In the genomic region with DNA sequence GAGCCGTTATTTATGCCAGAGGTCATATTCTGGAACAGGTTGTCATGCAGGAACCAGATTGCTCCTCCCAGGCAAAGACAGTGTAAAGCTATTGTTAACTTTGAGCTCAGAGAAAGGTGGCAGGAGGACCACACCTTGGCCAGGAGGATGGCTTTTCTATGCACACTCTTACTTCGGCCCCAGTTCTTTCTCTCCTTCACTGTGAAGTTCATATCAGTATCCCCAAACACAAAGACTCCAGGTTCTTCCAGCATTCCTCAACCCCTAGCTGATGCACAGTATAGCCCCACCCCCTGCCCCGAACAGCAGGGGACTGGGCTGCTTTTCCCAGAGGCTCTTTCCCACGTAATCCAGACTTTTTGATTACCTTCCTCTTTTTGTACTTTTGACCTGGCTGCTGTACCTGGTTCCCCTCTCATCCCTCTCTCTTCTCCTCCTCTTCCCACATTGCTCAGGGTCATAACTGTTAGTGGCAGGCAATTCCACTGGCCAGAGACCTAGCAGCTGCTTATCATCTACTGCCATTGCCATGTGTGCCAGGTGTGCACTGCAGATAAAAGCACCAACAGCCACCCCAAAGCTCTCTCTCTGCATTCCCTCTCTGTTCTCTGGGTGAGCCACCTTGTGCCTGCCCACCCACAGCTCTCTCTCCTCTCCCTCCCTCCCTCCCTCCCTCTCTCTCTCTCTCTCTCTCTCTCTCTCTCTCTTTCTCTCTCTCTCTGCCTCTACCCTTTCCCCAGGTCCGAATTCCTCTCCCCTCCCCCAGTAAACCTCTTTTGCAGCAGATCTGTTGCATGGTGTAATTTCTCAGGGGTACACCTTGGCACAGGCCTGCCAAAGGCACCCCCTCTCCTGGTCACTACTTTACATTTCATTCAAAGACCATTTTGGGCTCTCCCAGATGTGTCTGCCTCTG, we compare ENCODE assay signal across 14 mouse cellular contexts. TPM values are rescaled to one million over a fixed set of nuclear protein-coding genes. Genes with fewer than 3 reads are reported as not detected.
DNase-seq lines count a peak whose midpoint lies in the region; ATAC-seq and TF ChIP-seq lines count a peak whose summit lies in the region.
"Had no signal": no experiment of that assay in that cellular context is flagged by ENCODE, and none has a peak within 500 bp of the region (broad histone marks: within the 10 kb centered on the region; RNA-seq: fewer than 3 reads in every experiment).

No protein-coding gene starts in this region.

- no peaks in the 10 kb centered on the region for H3K36me3 ChIP-seq in midbrain, embryonic 10.5 days
- no peaks in the 10 kb centered on the region for H3K36me3 ChIP-seq in midbrain, embryonic 13.5 days
- H3K36me3 ChIP-seq in limb, embryonic 10.5 days = no peaks in the 10 kb centered on the region
- H3K36me3 ChIP-seq in hindbrain, postnatal 0 days (ENCODE audit: insufficient read depth, low read length) = no peaks in the 10 kb centered on the region

- no peak overlapping the region for H3K4me3 ChIP-seq in midbrain, embryonic 10.5 days
- no peak overlapping the region for H3K4me3 ChIP-seq in midbrain, embryonic 13.5 days (replicated peaks)
- H3K4me3 ChIP-seq in limb, embryonic 10.5 days = no peak overlapping the region
- no peak overlapping the region for H3K4me3 ChIP-seq in hindbrain, postnatal 0 days (ENCODE audit: low read length)
- H3K4me3 ChIP-seq: forebrain, embryonic 13.5 days had no signal

- peaks cover 13% of the 10 kb centered on the region for H3K4me1 ChIP-seq in midbrain, embryonic 10.5 days
- peaks cover 8% of the 10 kb centered on the region for H3K4me1 ChIP-seq in midbrain, embryonic 13.5 days (replicated peaks)
- H3K4me1 ChIP-seq in limb, embryonic 10.5 days = peaks cover 9% of the 10 kb centered on the region; the same call in 1 of the 2 replicates
- no peaks in the 10 kb centered on the region for H3K4me1 ChIP-seq in hindbrain, postnatal 0 days (ENCODE audit: insufficient read depth, low read length)

- no peak for DNase-seq in midbrain, embryonic 10.5 days (ENCODE audit: low spot score)
- DNase-seq in R1 (ENCODE audit: low read depth, low spot score) = peak; percentile 57
- DNase-seq in limb, embryonic 10.5 days (ENCODE audit: low spot score) = no peak
- DNase-seq in spleen, postnatal 36 days (ENCODE audit: low spot score in 2 of 2) = peak; percentile 53 to 65
- DNase-seq in cerebellum, adult 11 months = no peak
- DNase-seq in hindbrain, postnatal 0 days (ENCODE audit: low spot score) = no peak
- DNase-seq: cerebellum, adult 11-12 months; heart, adult 11 months; lung, postnatal 10 days; right cerebral cortex, postnatal 25 days; thymus, postnatal 25 days had no signal

- H3K9ac ChIP-seq in midbrain, embryonic 13.5 days (replicated peaks) = no peak overlapping the region
- H3K9ac ChIP-seq in hindbrain, postnatal 0 days (replicated peaks; ENCODE audit: low read length) = no peak overlapping the region
- H3K9ac ChIP-seq: forebrain, embryonic 13.5 days had no signal

- H3K27ac ChIP-seq in midbrain, embryonic 10.5 days (replicated peaks) = 0 out of 2 replicates have a peak overlapping the region, but pooled peaks have one; percentile 23
- H3K27ac ChIP-seq in midbrain, embryonic 13.5 days = no peak overlapping the region
- H3K27ac ChIP-seq in limb, embryonic 10.5 days = peak overlapping the region; percentile 36; the same call in 1 of the 2 replicates
- H3K27ac ChIP-seq in hindbrain, postnatal 0 days = no peak overlapping the region
- H3K27ac ChIP-seq: forebrain, embryonic 13.5 days had no signal

- H3K27me3 ChIP-seq in midbrain, embryonic 10.5 days (ENCODE audit: low read depth, poor library complexity, severe bottlenecking) = no peaks in the 10 kb centered on the region
- no peaks in the 10 kb centered on the region; the same call in 1 of the 2 replicates for H3K27me3 ChIP-seq in midbrain, embryonic 13.5 days
- no peaks in the 10 kb centered on the region for H3K27me3 ChIP-seq in limb, embryonic 10.5 days (ENCODE audit: low read depth, poor library complexity, severe bottlenecking)
- no peaks in the 10 kb centered on the region for H3K27me3 ChIP-seq in hindbrain, postnatal 0 days (ENCODE audit: insufficient read depth, low read length)
- H3K27me3 ChIP-seq: forebrain, embryonic 13.5 days had no signal

- H3K4me2 ChIP-seq in midbrain, embryonic 13.5 days (replicated peaks) = no peak overlapping the region
- no peak overlapping the region for H3K4me2 ChIP-seq in hindbrain, postnatal 0 days (ENCODE audit: low read depth, low read length)
- H3K4me2 ChIP-seq: forebrain, embryonic 13.5 days had no signal

- H3K9me3 ChIP-seq in midbrain, embryonic 10.5 days (replicated peaks) = no peaks in the 10 kb centered on the region
- no peaks in the 10 kb centered on the region for H3K9me3 ChIP-seq in midbrain, embryonic 13.5 days
- H3K9me3 ChIP-seq in limb, embryonic 10.5 days (replicated peaks) = no peaks in the 10 kb centered on the region
- H3K9me3 ChIP-seq in hindbrain, postnatal 0 days (ENCODE audit: low read length) = no peaks in the 10 kb centered on the region
- H3K9me3 ChIP-seq: forebrain, embryonic 13.5 days had no signal

- ATAC-seq in midbrain, embryonic 13.5 days = no peak
- no peak for ATAC-seq in frontal cortex, adult (ENCODE audit: low TSS enrichment)
- ATAC-seq in hindbrain, postnatal 0 days = no peak
- ATAC-seq: forebrain, embryonic 13.5 days had no signal

- no peak for TF ChIP-seq CTCF in hindbrain, postnatal 0 days (IDR thresholded peaks at IDR 0.05; ENCODE audit: low read depth)

- 43% methylated on average over 5 of the region's 5 CpGs for WGBS in midbrain, embryonic 10.5 days
- 39% methylated on average over 5 of the region's 5 CpGs for WGBS in midbrain, embryonic 13.5 days
- WGBS in limb, embryonic 10.5 days = 47% methylated on average over 5 of the region's 5 CpGs
- WGBS in hindbrain, postnatal 0 days = 49% methylated on average over 5 of the region's 5 CpGs

RNA-seq across cellular contexts. Expression of a gene that starts 23.4 kb away (rescaled TPM):
- 32.4 and 39.6 TPM in 2 replicates for polyA plus RNA-seq in midbrain, embryonic 10.5 days (2016; fragmentation: Nextera tagmentation; extraction: Ambion mirVana)
- polyA plus RNA-seq in midbrain, embryonic 13.5 days (2015; fragmentation: Nextera tagmentation; extraction: Ambion mirVana) = 65.1 and 73.7 TPM in 2 replicates
- 22.8 and 31.6 TPM in 2 replicates for polyA plus RNA-seq in limb, embryonic 10.5 days (2016; fragmentation: Nextera tagmentation; extraction: Ambion mirVana)
- total RNA-seq in hindbrain, postnatal 0 days (2014; rRNA removed) = 11.4 and 23.8 TPM in 2 replicates
- 30.3 and 31.3 TPM in 2 replicates for polyA plus RNA-seq in hindbrain, postnatal 0 days (2015; fragmentation: Nextera tagmentation; extraction: Ambion mirVana)

RNA-seq across cellular contexts. Expression of a gene that starts 34.0 kb away (rescaled TPM):
- polyA plus RNA-seq in midbrain, embryonic 10.5 days (2016; fragmentation: Nextera tagmentation; extraction: Ambion mirVana) = 30.9 and 34.8 TPM in 2 replicates
- polyA plus RNA-seq in midbrain, embryonic 13.5 days (2015; fragmentation: Nextera tagmentation; extraction: Ambion mirVana) = 23.2 and 23.8 TPM in 2 replicates
- polyA plus RNA-seq in limb, embryonic 10.5 days (2016; fragmentation: Nextera tagmentation; extraction: Ambion mirVana) = 35.2 and 35.6 TPM in 2 replicates
- total RNA-seq in hindbrain, postnatal 0 days (2014; rRNA removed) = 7.8 and 10.3 TPM in 2 replicates
- 15.0 and 15.9 TPM in 2 replicates for polyA plus RNA-seq in hindbrain, postnatal 0 days (2015; fragmentation: Nextera tagmentation; extraction: Ambion mirVana)

RNA-seq across cellular contexts. Expression of a gene that starts 42.0 kb away (rescaled TPM):
- polyA plus RNA-seq in midbrain, embryonic 10.5 days (2016; fragmentation: Nextera tagmentation; extraction: Ambion mirVana) = 346 and 352 TPM in 2 replicates
- polyA plus RNA-seq in midbrain, embryonic 13.5 days (2015; fragmentation: Nextera tagmentation; extraction: Ambion mirVana) = 259 and 279 TPM in 2 replicates
- polyA plus RNA-seq in limb, embryonic 10.5 days (2016; fragmentation: Nextera tagmentation; extraction: Ambion mirVana) = 276 and 293 TPM in 2 replicates
- 50.1 and 53.4 TPM in 2 replicates for total RNA-seq in hindbrain, postnatal 0 days (2014; rRNA removed)
- polyA plus RNA-seq in hindbrain, postnatal 0 days (2015; fragmentation: Nextera tagmentation; extraction: Ambion mirVana) = 221 and 233 TPM in 2 replicates

Comparison
In these comparisons a context has a peak if more than half of its experiments do, and no peak if none do; other contexts are left out.
1. H3K27ac ChIP-seq: peak in midbrain, embryonic 10.5 days (single experiment) and limb, embryonic 10.5 days (single experiment); none in midbrain, embryonic 13.5 days (single experiment) and hindbrain, postnatal 0 days (single experiment).
2. DNase-seq: peak in R1 (single experiment) and spleen, postnatal 36 days (2 of 2); none in midbrain, embryonic 10.5 days (single experiment), limb, embryonic 10.5 days (single experiment), cerebellum, adult 11 months (single experiment) and hindbrain, postnatal 0 days (single experiment).